Mouse (Mus musculus) lung, postnatal 0 days (tissue): ENCODE data around the gene AA986860. TPM values are rescaled to one million over a fixed set of nuclear protein-coding genes. Genes with fewer than 3 reads are reported as not detected.

ENCODE experiments used
- ATAC-seq: fragments of 200-750 bp; cut with Nextera tagmentation; 2 replicates; pipeline ENCODE4 v1.8.0; 2017; ENCODE audit warnings: moderate library complexity
- DNase-seq: peaks from one replicate; pipeline ENCODE4 v3.0.0-alpha.2; 2016; ENCODE audit warnings: low spot score
- H3K27ac ChIP-seq: fragments of 300-500 bp; sonication (generic); 2 replicates; pipeline ENCODE4 v1.5.1; 2014; ENCODE audit warnings: antibody characterized with exemption, mild to moderate bottlenecking, low read length, mixed read lengths
- H3K27me3 ChIP-seq: fragments of 300-500 bp; sonication (generic); replicated peaks from 2 replicates; pipeline ENCODE4 v1.6.1; 2014; ENCODE audit warnings: low read length, mixed read lengths; ENCODE audit not compliant: insufficient read depth
- H3K36me3 ChIP-seq: fragments of 300-500 bp; sonication (generic); 2 replicates; pipeline ENCODE4 v1.6.1; 2014; ENCODE audit warnings: low read length, mixed read lengths; ENCODE audit not compliant: insufficient read depth
- H3K4me1 ChIP-seq: fragments of 300-500 bp; sonication (generic); 2 replicates; pipeline ENCODE4 v1.6.1; 2014; ENCODE audit warnings: antibody characterized with exemption, low read depth, low read length, mixed read lengths; ENCODE audit not compliant: insufficient read depth
- H3K4me2 ChIP-seq: fragments of 300-500 bp; sonication (generic); replicated peaks from 2 replicates; pipeline ENCODE4 v1.6.1; 2014; ENCODE audit warnings: low read depth, mild to moderate bottlenecking, low read length, moderate library complexity, mixed read lengths
- H3K4me3 ChIP-seq: fragments of 300-500 bp; sonication (generic); 2 replicates; pipeline ENCODE4 v1.5.1; 2014; ENCODE audit warnings: low read depth, low read length
- H3K9ac ChIP-seq: fragments of 300-500 bp; sonication (generic); replicated peaks from 2 replicates; pipeline ENCODE4 v1.6.1; 2014; ENCODE audit warnings: low read depth, mild to moderate bottlenecking
- H3K9me3 ChIP-seq: fragments of 300-500 bp; sonication (generic); 2 replicates; pipeline ENCODE4 v1.6.1; 2016; ENCODE audit warnings: low read length, mixed read lengths
- CTCF ChIP-seq: IDR thresholded peaks from 2 replicates; pipeline ENCODE4 v1.5.1; 2016; ENCODE audit warnings: antibody characterized with exemption, mild to moderate bottlenecking
- EP300 ChIP-seq: IDR thresholded peaks from 2 replicates; pipeline ENCODE4 v1.6.1; 2016; ENCODE audit warnings: antibody characterized with exemption, mild to moderate bottlenecking, control low read depth
- WGBS: fragments of 180-500 bp; shearing (Covaris S2); extraction: QIAGEN DNeasy Blood & Tissue Kit; methylation state at CpG from one replicate; pipeline ENCODE4 v1.1.7; 2014; 5-methylcytosine and 5-hydroxymethylcytosine counted together
- polyA plus RNA-seq: library from polyadenylated mRNA; unstranded; fragments of >200 nt; fragmentation: Nextera tagmentation; extraction: Ambion mirVana; gene quantifications from 2 replicates; pipeline ENCODE4 v1.2.1, GENCODE M21; 2015

Gene AA986860
- polyA plus RNA-seq = 53.1 and 60.9 TPM in 2 replicates

DNA sequence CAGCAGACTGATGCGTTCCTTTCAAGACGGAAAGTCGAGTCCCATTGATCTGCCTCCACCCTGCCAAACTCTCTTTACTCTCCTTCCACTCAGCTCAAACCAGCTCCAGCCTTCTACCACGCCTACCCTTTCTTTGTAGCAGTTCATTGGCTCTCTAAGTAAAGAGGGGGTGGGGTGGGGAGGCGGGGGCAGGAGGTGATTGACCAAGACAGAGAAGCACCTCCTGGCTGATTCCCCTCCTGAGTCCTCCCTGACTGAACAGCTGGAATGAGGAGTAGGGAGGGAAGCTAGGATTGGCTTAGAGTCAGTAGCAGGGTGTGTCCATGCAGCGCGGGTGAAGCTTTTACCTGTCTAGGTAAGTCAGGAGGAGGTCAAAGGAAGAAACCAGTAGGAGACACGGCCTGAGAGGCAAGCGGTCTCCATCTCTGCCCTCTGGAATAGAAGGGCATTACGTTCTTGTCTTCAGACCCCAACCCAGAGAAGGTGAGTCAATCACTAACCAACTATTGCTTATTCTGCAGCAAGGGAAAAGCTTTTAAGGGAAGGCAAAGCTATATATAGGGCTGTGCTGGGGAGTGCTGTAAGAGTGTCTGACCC lies at the start of gene AA986860:
AA986860 (plus strand) TSS at position 236 of the 597 bp plus-strand sequence.
- H3K9ac ChIP-seq = peak within 1 kb of the TSS; percentile 43
- TF ChIP-seq EP300 = no peak
- no peak for TF ChIP-seq CTCF
- H3K4me1 ChIP-seq = peaks cover 3% of the 10 kb centered on the region; the same call in 1 of the 2 replicates
- 11% methylated on average over 10 of the region's 10 CpGs for WGBS
- H3K27ac ChIP-seq = peak within 1 kb of the TSS; percentile 86
- H3K4me3 ChIP-seq = peak within 1 kb of the TSS; percentile 44
- peak; percentile 88 for ATAC-seq
- H3K9me3 ChIP-seq = no peaks in the 10 kb centered on the region
- no peaks in the 10 kb centered on the region for H3K36me3 ChIP-seq
- no peaks in the 10 kb centered on the region for H3K27me3 ChIP-seq
- peak within 1 kb of the TSS; percentile 54 for H3K4me2 ChIP-seq
- DNase-seq = peak; percentile 94

DNA sequence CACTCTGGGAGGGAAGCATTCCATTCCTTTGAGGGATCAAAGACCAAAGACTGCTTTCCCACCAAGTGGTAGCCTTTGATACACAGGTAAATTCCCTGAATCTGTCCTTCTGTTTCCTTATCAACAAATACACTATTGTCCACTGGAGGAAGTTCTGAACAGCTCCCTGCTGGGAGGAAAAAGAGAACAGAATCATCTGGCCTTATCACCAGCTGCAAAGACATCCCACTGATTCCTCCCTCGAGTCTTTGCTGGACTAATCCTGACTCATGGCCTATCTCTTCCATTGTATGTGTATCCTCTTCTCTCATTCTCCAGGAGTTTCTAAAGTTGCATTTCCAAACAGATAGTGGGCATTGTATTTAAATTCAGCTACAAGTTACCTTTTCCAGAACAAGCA lies 47.9 kb upstream of the AA986860 start:
- Histone ChIP-seq H3K9ac (no peak overlapping the region), H3K9me3 (no peaks in the 10 kb centered on the region), H3K4me2 (no peak overlapping the region), H3K27me3 (no peaks in the 10 kb centered on the region), H3K36me3 (no peaks in the 10 kb centered on the region), H3K27ac (no peak overlapping the region), H3K4me1 (no peaks in the 10 kb centered on the region), H3K4me3 (no peak overlapping the region)
- TF ChIP-seq EP300 = no peak
- no peak for DNase-seq
- no peak for ATAC-seq
- WGBS = 30% methylated on average over 1 of the region's 1 CpGs

DNA sequence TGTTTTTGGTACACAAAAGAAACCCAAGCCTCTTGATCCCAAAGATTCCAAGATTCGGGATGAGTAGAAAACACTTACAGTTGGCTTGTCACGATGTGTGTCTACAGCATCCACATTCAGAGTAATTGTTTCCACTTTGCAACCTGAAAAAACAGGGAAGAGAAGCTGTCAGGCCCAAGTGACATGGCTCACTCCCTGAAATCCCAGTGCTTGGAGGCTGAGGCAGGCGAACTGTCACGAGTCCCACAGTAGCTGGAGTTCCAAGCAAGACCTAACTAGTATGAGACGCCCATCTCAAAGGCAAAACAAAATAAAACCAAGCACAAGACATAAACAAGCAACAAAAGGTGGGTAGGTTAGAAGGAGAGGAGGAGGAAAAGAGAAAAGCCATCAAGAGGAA lies 33.2 kb upstream of the AA986860 start:
- H3K9me3 ChIP-seq = no peaks in the 10 kb centered on the region
- H3K4me3 ChIP-seq = no peak overlapping the region
- H3K4me1 ChIP-seq = no peaks in the 10 kb centered on the region
- no peak for DNase-seq
- H3K36me3 ChIP-seq = peaks cover 29% of the 10 kb centered on the region; the same call in 1 of the 2 replicates
- H3K27me3 ChIP-seq = no peaks in the 10 kb centered on the region
- no peak overlapping the region for H3K9ac ChIP-seq
- 86% methylated on average over 5 of the region's 5 CpGs for WGBS
- ATAC-seq = no peak
- TF ChIP-seq EP300 (no peak), CTCF (no peak)
- H3K27ac ChIP-seq = no peak overlapping the region
- no peak overlapping the region for H3K4me2 ChIP-seq

- H3K4me3 ChIP-seq = no peak overlapping the region
- no peak for TF ChIP-seq CTCF
- peak; percentile 20; the same call in 1 of the 2 replicates for TF ChIP-seq EP300
- H3K4me2 ChIP-seq = no peak overlapping the region
- peak; percentile 79 for DNase-seq
- peak; percentile 85 for ATAC-seq
- H3K4me1 ChIP-seq = no peaks in the 10 kb centered on the region
- H3K27me3 ChIP-seq = no peaks in the 10 kb centered on the region
- H3K9ac ChIP-seq = no peak overlapping the region
- H3K27ac ChIP-seq = peak overlapping the region; percentile 51; the same call in 1 of the 2 replicates
- WGBS = 72% methylated on average over 10 of the region's 10 CpGs
- peaks cover 29% of the 10 kb centered on the region for H3K36me3 ChIP-seq
- H3K9me3 ChIP-seq = no peaks in the 10 kb centered on the region
Measured at GRCm38 (mm10) chr1:130699937-130700633, 31.7 kb upstream of the AA986860 start.

- Histone ChIP-seq H3K4me1 (no peaks in the 10 kb centered on the region), H3K27me3 (no peaks in the 10 kb centered on the region), H3K27ac (no peak overlapping the region), H3K4me3 (no peak overlapping the region), H3K36me3 (peaks cover 33% of the 10 kb centered on the region), H3K9me3 (no peaks in the 10 kb centered on the region), H3K9ac (no peak overlapping the region), H3K4me2 (no peak overlapping the region)
- ATAC-seq (no peak), DNase-seq (no peak)
- TF ChIP-seq EP300 (no peak), CTCF (no peak)
- 95% methylated on average over 11 of the region's 11 CpGs for WGBS
Measured at GRCm38 (mm10) chr1:130701976-130702375, 29.8 kb upstream of the AA986860 start.

DNA sequence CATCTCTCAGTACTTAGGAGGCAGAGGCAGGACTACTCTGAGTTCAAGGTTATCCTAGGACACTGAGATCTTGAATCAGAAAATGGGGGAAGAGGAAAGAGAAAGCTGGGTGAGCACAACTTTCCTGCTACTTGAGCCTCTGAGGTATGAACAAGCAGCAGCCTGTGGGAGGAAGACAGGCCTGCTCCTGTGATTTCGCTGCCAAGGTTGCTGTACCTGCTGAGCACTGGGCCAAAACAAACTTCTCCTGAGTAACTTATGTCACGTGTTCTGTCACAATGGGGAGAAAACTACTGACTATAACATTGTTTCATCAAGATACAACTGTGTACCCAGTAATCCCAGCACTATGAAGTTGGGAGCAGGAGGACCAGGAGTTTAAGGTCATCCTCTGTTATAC lies 28.2 kb upstream of the AA986860 start:
- Histone ChIP-seq H3K4me2 (no peak overlapping the region), H3K27ac (no peak overlapping the region), H3K4me1 (no peaks in the 10 kb centered on the region), H3K4me3 (no peak overlapping the region), H3K9me3 (no peaks in the 10 kb centered on the region), H3K9ac (no peak overlapping the region), H3K27me3 (no peaks in the 10 kb centered on the region), H3K36me3 (peaks cover 27% of the 10 kb centered on the region)
- peak; percentile 75 for ATAC-seq
- DNase-seq = peak; percentile 82
- 56% methylated on average over 2 of the region's 2 CpGs for WGBS
- TF ChIP-seq EP300 (no peak), CTCF (no peak)
